Mouse (Mus musculus) embryonic facial prominence, embryonic 15.5 days (tissue): ENCODE measurements around the gene Mynn. TPM values are rescaled to one million over a fixed set of nuclear protein-coding genes. Genes with fewer than 3 reads are reported as not detected.
A peak's percentile ranks its signal among the peaks of the same experiment; 100 is the strongest.
"Not testable (repeated sequence)": the region's sequence is repeated elsewhere in the genome, so short reads cannot be mapped to it uniquely, and the experiment has no call there.

Source experiments
- ATAC-seq: fragments of 200-750 bp; cut with Nextera tagmentation; 2 replicates; pipeline ENCODE4 v1.8.0; 2017; ENCODE audit warnings: low read depth, moderate TSS enrichment; ENCODE audit not compliant: insufficient number of reproducible peaks, low FRiP score, low TSS enrichment
- H3K27ac ChIP-seq: fragments of 300-500 bp; sonication (generic); replicated peaks from 2 replicates; pipeline ENCODE4 v1.5.1; 2015; ENCODE audit warnings: mild to moderate bottlenecking, inconsistent platforms
- H3K27me3 ChIP-seq: fragments of 300-500 bp; sonication (generic); 2 replicates; pipeline ENCODE4 v1.6.1; 2015; ENCODE audit warnings: inconsistent platforms
- H3K36me3 ChIP-seq: fragments of 300-500 bp; sonication (generic); 2 replicates; pipeline ENCODE4 v1.6.1; 2015; ENCODE audit warnings: mild to moderate bottlenecking, inconsistent platforms
- H3K4me1 ChIP-seq: fragments of 300-500 bp; sonication (generic); 2 replicates; pipeline ENCODE4 v1.6.1; 2015; ENCODE audit warnings: inconsistent platforms
- H3K4me2 ChIP-seq: fragments of 300-500 bp; sonication (generic); replicated peaks from 2 replicates; pipeline ENCODE4 v1.6.1; 2015; ENCODE audit warnings: mild to moderate bottlenecking, inconsistent platforms
- H3K4me3 ChIP-seq: fragments of 300-500 bp; sonication (generic); replicated peaks from 2 replicates; pipeline ENCODE4 v1.5.1; 2015; ENCODE audit warnings: mild to moderate bottlenecking, inconsistent platforms
- H3K9ac ChIP-seq: fragments of 300-500 bp; sonication (generic); 2 replicates; pipeline ENCODE4 v1.6.1; 2015; ENCODE audit warnings: inconsistent platforms
- H3K9me3 ChIP-seq: fragments of 300-500 bp; sonication (generic); replicated peaks from 2 replicates; pipeline ENCODE4 v1.6.1; 2016; ENCODE audit warnings: inconsistent platforms
- WGBS: fragments of 180-500 bp; shearing (Covaris S2); methylation state at CpG from one replicate; pipeline ENCODE4 v1.1.7; 2015; 5-methylcytosine and 5-hydroxymethylcytosine counted together
- polyA plus RNA-seq: library from polyadenylated mRNA; unstranded; fragments of >200 nt; fragmentation: Nextera tagmentation; extraction: Ambion mirVana; gene quantifications from 2 replicates; pipeline ENCODE4 v1.2.1, GENCODE M21; 2015

Mynn gene
- polyA plus RNA-seq: 27.7 and 29.0 TPM in 2 replicates

- peaks cover 7% of the 10 kb centered on the region; the same call in 1 of the 2 replicates for H3K27me3 ChIP-seq
- peak within 1 kb of the TSS; percentile 98 for H3K27ac ChIP-seq
- peak within 1 kb of the TSS; percentile 68 for H3K4me3 ChIP-seq
- under 1% methylated on average over 40 of the region's 40 CpGs for WGBS
- ATAC-seq: peak; percentile 94
- H3K9ac ChIP-seq: peak within 1 kb of the TSS; percentile 77
- H3K4me2 ChIP-seq: peak within 1 kb of the TSS; percentile 62
- peaks cover 10% of the 10 kb centered on the region for H3K4me1 ChIP-seq
- no peaks in the 10 kb centered on the region for H3K9me3 ChIP-seq
- peaks cover 17% of the 10 kb centered on the region for H3K36me3 ChIP-seq
Measured at GRCm38 (mm10) chr3:30602065-30602739, at the start of gene Mynn. TSS of gene Mynn (plus strand) at chr3:30602065.

- Histone ChIP-seq H3K9ac (no peak overlapping the region), H3K4me2 (no peak overlapping the region), H3K4me1 (no peaks in the 10 kb centered on the region), H3K27ac (no peak overlapping the region), H3K9me3 (no peaks in the 10 kb centered on the region), H3K4me3 (no peak overlapping the region), H3K36me3 (no peaks in the 10 kb centered on the region), H3K27me3 (no peaks in the 10 kb centered on the region)
- 69% methylated on average over 6 of the region's 6 CpGs for WGBS
- ATAC-seq: no peak
Measured at GRCm38 (mm10) chr3:30553741-30554140, 48.1 kb upstream of the Mynn start.

GRCm38 (mm10) chr3:30560677-30561314, 41.1 kb upstream of the Mynn start:
- Histone ChIP-seq H3K4me3 (no peak overlapping the region), H3K9ac (no peak overlapping the region), H3K27me3 (no peaks in the 10 kb centered on the region), H3K4me1 (no peaks in the 10 kb centered on the region), H3K27ac (no peak overlapping the region), H3K9me3 (no peaks in the 10 kb centered on the region), H3K4me2 (no peak overlapping the region), H3K36me3 (no peaks in the 10 kb centered on the region)
- ATAC-seq: no peak
- WGBS: 40% methylated on average over 6 of the region's 6 CpGs

- not testable (repeated sequence) for H3K4me2 ChIP-seq, H3K9me3 ChIP-seq, H3K27ac ChIP-seq, ATAC-seq, H3K27me3 ChIP-seq, H3K4me1 ChIP-seq, H3K9ac ChIP-seq, H3K4me3 ChIP-seq, H3K36me3 ChIP-seq
- WGBS: 55% methylated on average over 1 of the region's 2 CpGs
Measured at GRCm38 (mm10) chr3:30566333-30566732, 35.5 kb upstream of the Mynn start.

- H3K9ac ChIP-seq: no peak overlapping the region
- H3K9me3 ChIP-seq: no peaks in the 10 kb centered on the region
- H3K4me1 ChIP-seq: no peaks in the 10 kb centered on the region
- no peak for ATAC-seq
- no peaks in the 10 kb centered on the region for H3K27me3 ChIP-seq
- 11% methylated on average over 2 of the region's 2 CpGs for WGBS
- H3K4me3 ChIP-seq: no peak overlapping the region
- no peaks in the 10 kb centered on the region for H3K36me3 ChIP-seq
- H3K27ac ChIP-seq: no peak overlapping the region
- no peak overlapping the region for H3K4me2 ChIP-seq
Measured at GRCm38 (mm10) chr3:30573549-30573948, 28.3 kb upstream of the Mynn start.

DNA sequence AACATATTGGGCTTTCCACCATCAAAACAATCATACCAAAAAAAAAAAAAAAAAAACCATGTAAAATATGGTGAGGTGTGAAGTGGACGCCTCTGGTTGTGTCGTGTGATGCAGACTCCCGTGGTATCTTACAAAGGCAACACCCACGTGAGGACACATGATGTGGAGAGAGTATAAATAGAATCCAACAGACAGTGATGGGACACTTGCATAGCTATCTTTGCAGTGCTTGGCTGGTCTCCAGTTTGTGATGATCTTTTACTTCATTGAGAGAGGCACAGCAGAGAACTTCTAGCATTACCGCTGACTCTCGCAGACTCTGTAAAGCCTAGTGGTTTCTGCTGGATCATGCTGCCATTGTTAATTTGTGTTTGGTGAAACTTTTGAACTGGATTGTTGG, 13.0 kb upstream of the Mynn start:
- no peak overlapping the region for H3K27ac ChIP-seq
- no peak for ATAC-seq
- H3K27me3 ChIP-seq: no peaks in the 10 kb centered on the region

DNA sequence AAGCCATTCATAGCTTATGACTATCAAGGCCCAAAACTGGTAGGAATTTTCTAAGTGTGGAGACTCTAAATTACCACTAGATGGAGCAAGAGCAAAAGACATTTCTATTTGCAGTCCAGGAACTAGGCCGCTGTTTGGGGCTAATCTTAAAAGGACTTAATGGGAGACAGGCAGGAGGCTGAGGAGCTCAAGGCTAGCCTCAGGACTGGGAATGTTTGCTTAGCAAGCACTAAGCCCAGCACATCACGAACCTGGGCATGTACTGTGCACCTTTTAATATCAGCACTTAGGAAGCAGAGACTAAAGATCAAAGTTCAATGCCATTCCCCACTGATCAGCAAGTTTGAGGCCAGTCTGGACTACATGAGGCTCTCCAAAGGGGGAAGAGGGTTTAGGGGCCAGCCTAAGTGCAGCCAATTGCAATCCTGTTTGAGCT, 9.4 kb upstream of the Mynn start:
- no peak overlapping the region for H3K27ac ChIP-seq
- no peaks in the 10 kb centered on the region for H3K4me1 ChIP-seq
- H3K9me3 ChIP-seq: no peaks in the 10 kb centered on the region
- no peak overlapping the region for H3K9ac ChIP-seq
- no peak overlapping the region for H3K4me2 ChIP-seq
- no peak overlapping the region for H3K4me3 ChIP-seq
- WGBS: 0% methylated on average over 2 of the region's 2 CpGs
- no peaks in the 10 kb centered on the region for H3K36me3 ChIP-seq
- no peak for ATAC-seq
- H3K27me3 ChIP-seq: no peaks in the 10 kb centered on the region

More for the DNA sequence above, 13.0 kb upstream of the Mynn start:
- Histone ChIP-seq H3K4me2 (no peak overlapping the region), H3K4me1 (no peaks in the 10 kb centered on the region), H3K9ac (no peak overlapping the region), H3K36me3 (no peaks in the 10 kb centered on the region), H3K9me3 (no peaks in the 10 kb centered on the region), H3K4me3 (no peak overlapping the region)
- WGBS: 80% methylated on average over 6 of the region's 6 CpGs

GRCm38 (mm10) chr3:30593719-30594485, 8.0 kb upstream of the Mynn start:
- H3K9me3 ChIP-seq: no peaks in the 10 kb centered on the region
- no peak overlapping the region for H3K4me3 ChIP-seq
- H3K27me3 ChIP-seq: peaks cover 7% of the 10 kb centered on the region; the same call in 1 of the 2 replicates
- no peaks in the 10 kb centered on the region for H3K36me3 ChIP-seq
- H3K4me1 ChIP-seq: no peaks in the 10 kb centered on the region
- WGBS: 68% methylated on average over 4 of the region's 4 CpGs
- no peak for ATAC-seq
- H3K4me2 ChIP-seq: no peak overlapping the region
- no peak overlapping the region for H3K9ac ChIP-seq
- no peak overlapping the region for H3K27ac ChIP-seq

- Histone ChIP-seq H3K36me3 (no peaks in the 10 kb centered on the region), H3K4me1 (peaks cover 4% of the 10 kb centered on the region; the same call in 1 of the 2 replicates), H3K27ac (0 out of 2 replicates have a peak overlapping the region, but pooled peaks have one; percentile 28), H3K9me3 (no peaks in the 10 kb centered on the region), H3K9ac (peak overlapping the region; percentile 69), H3K4me3 (peak overlapping the region; percentile 79), H3K27me3 (peaks cover 7% of the 10 kb centered on the region; the same call in 1 of the 2 replicates), H3K4me2 (peak overlapping the region; percentile 87)
- WGBS: under 1% methylated on average over 60 of the region's 62 CpGs
- ATAC-seq: peak; percentile 55; the same call in 1 of the 2 replicates
Measured at GRCm38 (mm10) chr3:30595111-30595832, 6.6 kb upstream of the Mynn start.

GRCm38 (mm10) chr3:30597271-30597670, 4.6 kb upstream of the Mynn start:
- 71% methylated on average over 7 of the region's 7 CpGs for WGBS
- Histone ChIP-seq H3K27ac (no peak overlapping the region), H3K4me1 (peaks cover 4% of the 10 kb centered on the region; the same call in 1 of the 2 replicates), H3K27me3 (peaks cover 7% of the 10 kb centered on the region; the same call in 1 of the 2 replicates), H3K4me2 (no peak overlapping the region), H3K4me3 (no peak overlapping the region), H3K9me3 (no peaks in the 10 kb centered on the region), H3K36me3 (no peaks in the 10 kb centered on the region), H3K9ac (no peak overlapping the region)
- no peak for ATAC-seq
